Mouse (Mus musculus) C2C12 (cell line): ENCODE data around the gene Hoxb8.

Source experiments
- CEBPB ChIP-seq: IDR thresholded peaks from one replicate; pipeline ENCODE4 v1.6.1; 2011; ENCODE audit warnings: low read depth, mild to moderate bottlenecking, control low read depth, moderate library complexity
- CTCF ChIP-seq: IDR thresholded peaks from one replicate; pipeline ENCODE4 v1.5.1; 2011; ENCODE audit not compliant: control insufficient read depth, insufficient read depth, insufficient read length
- MAX ChIP-seq: IDR thresholded peaks from one replicate; pipeline ENCODE4 v1.6.1; 2011; ENCODE audit warnings: mild to moderate bottlenecking, control low read depth
- MYOD1 ChIP-seq: IDR thresholded peaks from one replicate; pipeline ENCODE4 v1.6.1; 2011; ENCODE audit warnings: low read depth; ENCODE audit not compliant: control insufficient read depth, insufficient read length
- MYOG ChIP-seq: IDR thresholded peaks from one replicate; pipeline ENCODE4 v1.6.1; 2011; ENCODE audit not compliant: control insufficient read depth, insufficient read length; ENCODE audit errors: extremely low read depth

DNA sequence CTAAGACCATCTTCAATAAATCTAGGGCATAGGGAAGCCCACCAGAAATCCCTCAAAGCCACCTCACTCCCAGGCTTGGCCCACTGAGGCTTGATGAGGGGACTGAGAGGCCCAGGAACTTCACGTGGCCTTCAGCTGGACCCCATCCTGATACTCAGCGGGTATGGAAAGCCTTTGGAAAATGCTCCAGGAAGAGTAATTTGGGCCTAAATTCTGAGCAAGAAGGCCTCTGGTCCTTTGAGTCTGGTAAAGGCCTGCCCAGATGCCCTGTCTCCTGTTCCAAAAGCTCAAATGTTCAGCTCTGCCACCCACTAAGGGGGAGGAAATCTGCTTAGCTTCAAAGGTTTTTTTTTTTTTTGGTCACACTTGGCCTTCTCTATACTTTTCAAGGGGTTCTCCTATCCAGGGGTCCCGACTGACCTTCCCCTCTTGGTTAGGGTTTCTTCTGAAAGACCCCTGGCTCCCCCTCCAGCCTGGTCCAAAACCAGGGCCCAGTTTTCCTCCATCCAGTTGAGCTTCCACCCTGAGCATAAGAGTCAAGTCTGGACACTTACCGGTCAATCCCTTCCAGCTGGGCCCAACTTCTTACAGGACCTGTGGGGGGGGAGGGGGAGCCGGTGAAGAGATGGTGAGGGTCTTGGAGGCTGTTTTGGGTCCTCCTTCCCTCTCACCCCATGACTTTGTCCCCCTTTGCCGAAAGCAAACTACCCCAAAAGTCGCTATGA lies 24.6 kb downstream of the Hoxb8 start:
- TF ChIP-seq CTCF, result no peak
- TF ChIP-seq MAX, result no peak
- no peak for TF ChIP-seq MYOD1
- TF ChIP-seq CEBPB, result no peak
- no peak for TF ChIP-seq MYOG
